Mouse (Mus musculus) G1E (cell line): ENCODE results near the gene Kti12.

Experiments
- CTCF ChIP-seq: IDR thresholded peaks from 2 replicates; pipeline ENCODE4 v1.5.1; 2012; ENCODE audit warnings: low read depth, low read length, inconsistent platforms, mixed read lengths
- GATA1 ChIP-seq: IDR thresholded peaks from 2 replicates; pipeline ENCODE4 v1.6.1; 2012; ENCODE audit warnings: borderline replicate concordance, low read length, inconsistent platforms, mixed read lengths
- GATA2 ChIP-seq: IDR thresholded peaks from 2 replicates; pipeline ENCODE4 v1.6.1; 2012; ENCODE audit warnings: low read depth, low read length, inconsistent platforms, borderline replicate concordance
- POLR2AphosphoS5 ChIP-seq: IDR thresholded peaks from 2 replicates; pipeline ENCODE4 v1.6.1; 2012; ENCODE audit warnings: low read depth, low read length, inconsistent platforms; ENCODE audit not compliant: insufficient replicate concordance
- TAL1 ChIP-seq: conservative IDR thresholded peaks from 2 replicates; pipeline ENCODE4 v1.6.1; 2012; ENCODE audit warnings: low read depth, low read length, inconsistent platforms, mixed read lengths

DNA sequence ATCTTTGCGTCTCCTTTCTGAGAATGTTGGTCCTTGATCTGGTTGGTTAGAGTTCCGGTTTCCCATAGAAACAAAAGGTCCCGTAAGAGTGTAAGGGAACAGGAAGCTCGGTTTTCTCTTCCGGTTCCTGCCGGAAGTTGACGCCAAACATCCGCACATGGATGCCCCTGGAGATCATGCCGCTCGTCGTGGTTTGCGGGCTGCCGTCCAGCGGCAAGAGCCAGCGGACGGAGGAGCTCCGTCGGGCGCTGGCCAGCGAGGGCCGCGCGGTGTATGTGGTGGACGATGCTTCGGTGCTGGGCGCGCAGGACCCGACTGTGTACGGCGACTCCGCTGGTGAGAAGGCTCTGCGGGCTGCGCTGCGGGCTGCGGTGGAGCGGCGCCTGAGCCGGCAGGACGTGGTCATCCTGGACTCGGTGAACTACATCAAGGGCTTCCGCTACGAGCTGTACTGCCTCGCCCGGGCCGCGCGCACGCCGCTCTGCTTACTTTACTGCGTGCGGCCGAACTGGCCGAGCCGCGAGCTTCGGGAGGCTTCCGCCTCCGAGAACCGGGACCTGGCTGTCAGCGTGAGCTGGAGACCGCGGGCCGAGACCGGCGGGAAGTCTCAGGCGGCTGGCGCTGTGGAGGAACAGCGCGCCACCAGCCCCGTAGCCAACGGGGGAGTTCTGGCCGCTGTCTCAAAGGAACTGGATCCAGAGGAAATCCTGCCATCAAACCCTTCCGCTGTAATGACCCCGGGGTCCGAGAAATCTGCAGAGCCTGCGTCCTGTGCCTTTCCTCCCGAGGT, at the start of gene Kti12:
- no peak for TF ChIP-seq GATA1
- TF ChIP-seq CTCF = no peak
- TF ChIP-seq TAL1 = no peak
- TF ChIP-seq POLR2AphosphoS5 = no peak
- TF ChIP-seq GATA2 = no peak
